Mouse (Mus musculus): ENCODE data around the gene Taar3.

GRCm38 (mm10) chr10:23963444-23963843, 14.1 kb downstream of the Taar3 start:
- TF ChIP-seq POLR2A (IDR thresholded peaks at IDR 0.05; ENCODE audit: insufficient read length, low read depth) (no peak), MAX (IDR thresholded peaks at IDR 0.05; ENCODE audit: low read depth) (no peak), USF1 (IDR thresholded peaks at IDR 0.05; ENCODE audit: low read depth) (no peak), TCF12 (IDR thresholded peaks at IDR 0.05; ENCODE audit: insufficient read depth, poor library complexity, severe bottlenecking) (no peak), E2F4 (IDR thresholded peaks at IDR 0.05; ENCODE audit: insufficient read depth) (no peak), REST (IDR thresholded peaks at IDR 0.05; ENCODE audit: insufficient read depth, insufficient read length) (no peak), POLR2AphosphoS2 (IDR thresholded peaks at IDR 0.05; ENCODE audit: insufficient read length, low read depth) (no peak), MYOG (IDR thresholded peaks at IDR 0.05; ENCODE audit: control insufficient read depth in 1 of 3, insufficient read depth in 1 of 3, insufficient read length in 2 of 3, low read depth in 2 of 3) (no peak), CEBPB (IDR thresholded peaks at IDR 0.05; ENCODE audit: insufficient read depth, poor library complexity, severe bottlenecking) (no peak)

All from myocyte (in vitro differentiated cells).